Mouse (Mus musculus) heart, embryonic 11.5 days (tissue): ENCODE results near the gene Abl1. TPM values are rescaled to one million over a fixed set of nuclear protein-coding genes. Genes with fewer than 3 reads are reported as not detected.
"Not testable (repeated sequence)": the region's sequence is repeated elsewhere in the genome, so short reads cannot be mapped to it uniquely, and the experiment has no call there.

ENCODE experiments used
- ATAC-seq: fragments of 200-750 bp; cut with Nextera tagmentation; replicated peaks from 2 replicates; pipeline ENCODE4 v1.8.0; 2017; ENCODE audit warnings: moderate library complexity; ENCODE audit not compliant: insufficient number of reproducible peaks, low FRiP score, low TSS enrichment
- H3K27ac ChIP-seq: fragments of 300-500 bp; sonication (generic); 2 replicates; pipeline ENCODE4 v1.5.1; 2014; ENCODE audit warnings: mild to moderate bottlenecking, low read depth, low read length
- H3K27me3 ChIP-seq: fragments of 300-500 bp; sonication (generic); 2 replicates; pipeline ENCODE4 v1.6.1; 2014; ENCODE audit warnings: mild to moderate bottlenecking, low read length, mixed read lengths; ENCODE audit not compliant: control insufficient read depth, insufficient read depth
- H3K36me3 ChIP-seq: fragments of 300-500 bp; sonication (generic); 2 replicates; pipeline ENCODE4 v1.6.1; 2014; ENCODE audit warnings: mild to moderate bottlenecking, low read length, moderate library complexity, mixed read lengths; ENCODE audit not compliant: control insufficient read depth, insufficient read depth
- H3K4me1 ChIP-seq: fragments of 300-500 bp; sonication (generic); 2 replicates; pipeline ENCODE4 v1.6.1; 2014; ENCODE audit warnings: low read length; ENCODE audit not compliant: control insufficient read depth, insufficient read depth
- H3K4me2 ChIP-seq: fragments of 300-500 bp; sonication (generic); 2 replicates; pipeline ENCODE4 v1.6.1; 2014; ENCODE audit warnings: mild to moderate bottlenecking, moderate library complexity
- H3K4me3 ChIP-seq: fragments of 300-500 bp; sonication (generic); 2 replicates; pipeline ENCODE4 v1.5.1; 2014; ENCODE audit warnings: low read depth, low read length
- H3K9ac ChIP-seq: fragments of 300-500 bp; sonication (generic); 2 replicates; pipeline ENCODE4 v1.6.1; 2014; ENCODE audit warnings: mild to moderate bottlenecking, low read depth, low read length, moderate library complexity
- H3K9me3 ChIP-seq: fragments of 300-500 bp; sonication (generic); replicated peaks from 2 replicates; pipeline ENCODE4 v1.6.1; 2016; ENCODE audit warnings: low read length; ENCODE audit not compliant: control insufficient read depth
- WGBS: fragments of 180-500 bp; shearing (Covaris S2); extraction: QIAGEN DNeasy Blood & Tissue Kit; methylation state at CpG from one replicate; pipeline ENCODE4 v1.1.7; 2014; ENCODE audit not compliant: insufficient replicate concordance; 5-methylcytosine and 5-hydroxymethylcytosine counted together
- polyA plus RNA-seq: library from polyadenylated mRNA; unstranded; fragments of >200 nt; fragmentation: Nextera tagmentation; extraction: Ambion mirVana; gene quantifications from 2 replicates; pipeline ENCODE4 v1.2.1, GENCODE M21; 2014

Abl1 gene
- polyA plus RNA-seq, 1 experiment from 2014 or later = 29.5 TPM

GRCm38 (mm10) chr2:31681051-31681707 lies 7.0 kb upstream of the Abl1 start:
- H3K4me1 ChIP-seq, H3K4me2 ChIP-seq, H3K9ac ChIP-seq, H3K27ac ChIP-seq, H3K9me3 ChIP-seq, H3K4me3 ChIP-seq, H3K27me3 ChIP-seq, ATAC-seq: not testable (repeated sequence)
- H3K36me3 ChIP-seq = peaks cover 11% of the 10 kb centered on the region; the same call in 1 of the 2 replicates
- 85% methylated on average over 15 of the region's 15 CpGs for WGBS

- Histone ChIP-seq H3K4me1 (no peaks in the 10 kb centered on the region), H3K4me3 (no peak overlapping the region), H3K27ac (no peak overlapping the region), H3K9ac (no peak overlapping the region), H3K4me2 (no peak overlapping the region), H3K36me3 (peaks cover 5% of the 10 kb centered on the region; the same call in 1 of the 2 replicates), H3K9me3 (no peaks in the 10 kb centered on the region), H3K27me3 (no peaks in the 10 kb centered on the region)
- no peak for ATAC-seq
- 88% methylated on average over 6 of the region's 6 CpGs for WGBS
These were observed 6.4 kb upstream of the Abl1 start for GRCm38 (mm10) chr2:31681731-31682235.

- H3K4me1 ChIP-seq = 0 out of 2 replicates have a peak, but pooled peaks cover 4% of the 10 kb centered on the region
- H3K9ac ChIP-seq = no peak overlapping the region
- H3K36me3 ChIP-seq = peaks cover under 1% of the 10 kb centered on the region; the same call in 1 of the 2 replicates
- ATAC-seq = no peak
- H3K9me3 ChIP-seq = no peaks in the 10 kb centered on the region
- no peak overlapping the region for H3K27ac ChIP-seq
- no peaks in the 10 kb centered on the region for H3K27me3 ChIP-seq
- 17% methylated on average over 2 of the region's 2 CpGs for WGBS
- H3K4me3 ChIP-seq = no peak overlapping the region
- no peak overlapping the region for H3K4me2 ChIP-seq
These were observed 4.5 kb upstream of the Abl1 start for GRCm38 (mm10) chr2:31683666-31684065.

GRCm38 (mm10) chr2:31689045-31689444 lies 869 bp downstream of the Abl1 start:
- H3K27me3 ChIP-seq = no peaks in the 10 kb centered on the region
- no peaks in the 10 kb centered on the region; the same call in 1 of the 2 replicates for H3K36me3 ChIP-seq
- no peaks in the 10 kb centered on the region for H3K9me3 ChIP-seq
- under 1% methylated on average over 12 of the region's 12 CpGs for WGBS
- ATAC-seq = no peak
- H3K4me1 ChIP-seq = peaks cover 8% of the 10 kb centered on the region; the same call in 1 of the 2 replicates
- peak overlapping the region; percentile 94 for H3K9ac ChIP-seq
- H3K27ac ChIP-seq = peak overlapping the region; percentile 89
- peak overlapping the region; percentile 91 for H3K4me3 ChIP-seq
- peak overlapping the region; percentile 78 for H3K4me2 ChIP-seq

- H3K9ac ChIP-seq = peak overlapping the region; percentile 94; the same call in 1 of the 2 replicates
- H3K27ac ChIP-seq = no peak overlapping the region
- H3K4me2 ChIP-seq = peak overlapping the region; percentile 78
- no peaks in the 10 kb centered on the region; the same call in 1 of the 2 replicates for H3K36me3 ChIP-seq
- H3K4me3 ChIP-seq = peak overlapping the region; percentile 91
- 53% methylated on average over 3 of the region's 3 CpGs for WGBS
- H3K4me1 ChIP-seq = peaks cover 8% of the 10 kb centered on the region; the same call in 1 of the 2 replicates
- no peak for ATAC-seq
- H3K27me3 ChIP-seq = no peaks in the 10 kb centered on the region
- no peaks in the 10 kb centered on the region for H3K9me3 ChIP-seq
These were observed 1.9 kb downstream of the Abl1 start for GRCm38 (mm10) chr2:31690063-31690462.

GRCm38 (mm10) chr2:31698209-31698608 lies 10.0 kb downstream of the Abl1 start:
- H3K4me1 ChIP-seq = peaks cover 15% of the 10 kb centered on the region
- H3K4me2 ChIP-seq = no peak overlapping the region
- ATAC-seq = no peak
- H3K9ac ChIP-seq = no peak overlapping the region
- H3K4me3 ChIP-seq = no peak overlapping the region
- H3K27me3 ChIP-seq = no peaks in the 10 kb centered on the region
- peaks cover 9% of the 10 kb centered on the region for H3K36me3 ChIP-seq
- no peak overlapping the region for H3K27ac ChIP-seq
- no peaks in the 10 kb centered on the region for H3K9me3 ChIP-seq

GRCm38 (mm10) chr2:31700545-31701446 lies 12.6 kb downstream of the Abl1 start:
- Histone ChIP-seq H3K4me1 (peaks cover 15% of the 10 kb centered on the region), H3K27ac (peak overlapping the region; percentile 74), H3K4me3 (no peak overlapping the region), H3K27me3 (no peaks in the 10 kb centered on the region), H3K9ac (no peak overlapping the region), H3K36me3 (peaks cover 7% of the 10 kb centered on the region), H3K4me2 (no peak overlapping the region), H3K9me3 (no peaks in the 10 kb centered on the region)
- peak; percentile 61; the same call in 1 of the 2 replicates for ATAC-seq
- 22% methylated on average over 7 of the region's 7 CpGs for WGBS

GRCm38 (mm10) chr2:31703226-31703625 lies 15.1 kb downstream of the Abl1 start:
- no peak overlapping the region for H3K27ac ChIP-seq
- H3K4me3 ChIP-seq = no peak overlapping the region
- H3K36me3 ChIP-seq = peaks cover 3% of the 10 kb centered on the region
- no peak overlapping the region for H3K4me2 ChIP-seq
- peaks cover 15% of the 10 kb centered on the region for H3K4me1 ChIP-seq
- H3K9ac ChIP-seq = no peak overlapping the region
- H3K9me3 ChIP-seq = no peaks in the 10 kb centered on the region
- ATAC-seq = no peak
- H3K27me3 ChIP-seq = no peaks in the 10 kb centered on the region
